Mouse (Mus musculus): Measurements from ENCODE around the gene Ccdc34. TPM values are rescaled to one million over a fixed set of nuclear protein-coding genes. Genes with fewer than 3 reads are reported as not detected.

Gene Ccdc34
- total RNA-seq, 2 experiments from 2014 or later, result 11.9 to 13.3 TPM

- Histone ChIP-seq H3K27ac (no peak overlapping the region), H3K4me3 (no peak overlapping the region)
- DNase-seq (ENCODE audit: extremely low spot score in 1 of 2, low spot score in 2 of 2), result no peak
- intact Hi-C loops (cut with DNase I), result no loop called here
- TF ChIP-seq CTCF (IDR thresholded peaks at IDR 0.05), result no peak
Observed at GRCm38 (mm10) chr2:110005596-110006239, 11.9 kb upstream of the Ccdc34 start.

DNA sequence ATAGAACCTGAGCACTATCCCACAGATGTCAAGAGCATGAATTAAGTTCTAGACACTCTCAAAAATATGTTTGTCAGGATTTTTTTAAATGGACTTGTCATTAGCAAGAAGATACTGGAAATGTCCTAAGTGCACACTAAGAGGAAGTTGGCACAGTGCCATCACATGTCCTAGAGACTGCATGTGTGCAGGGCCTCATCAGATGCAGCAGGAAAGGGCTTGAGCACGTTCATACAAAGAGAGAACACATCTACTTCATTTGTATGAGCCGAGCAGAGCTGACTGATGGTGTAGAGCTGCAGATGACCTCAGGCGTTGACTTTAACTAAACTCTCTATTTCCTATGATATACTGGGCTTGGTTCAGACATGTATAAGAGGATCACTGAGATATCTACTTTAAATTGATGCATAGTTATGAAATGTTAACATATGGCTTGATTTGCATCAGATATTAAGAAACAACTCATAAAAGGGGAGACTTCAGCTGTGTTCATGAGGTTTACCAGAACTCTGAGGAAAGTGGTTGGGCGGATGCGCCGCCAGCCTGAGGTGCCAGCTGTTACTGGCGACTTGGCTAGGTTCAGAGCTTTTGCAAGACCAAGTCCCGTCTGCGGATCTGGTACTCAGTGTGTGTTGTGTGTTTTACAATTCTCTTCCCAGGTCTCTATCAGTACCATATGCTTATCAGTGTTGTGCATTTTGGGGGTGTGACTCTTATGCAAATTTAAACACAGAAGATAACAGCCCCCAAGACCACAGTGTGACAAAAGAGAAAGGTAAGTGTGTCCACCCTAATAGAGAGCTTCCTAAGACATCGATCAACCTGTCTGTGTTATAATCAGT is 10.0 kb upstream of the Ccdc34 start:
- no peak for DNase-seq (ENCODE audit: extremely low spot score in 1 of 2, low spot score in 2 of 2)
- intact Hi-C loops (cut with DNase I), result no loop called here
- no peak overlapping the region for H3K27ac ChIP-seq
- no peak overlapping the region for H3K4me3 ChIP-seq
- no peak for TF ChIP-seq CTCF (IDR thresholded peaks at IDR 0.05)

GRCm38 (mm10) chr2:110009449-110009848 is 8.2 kb upstream of the Ccdc34 start:
- Histone ChIP-seq H3K27ac (no peak overlapping the region), H3K4me3 (no peak overlapping the region)
- intact Hi-C loops (cut with DNase I), result no loop called here
- no peak for DNase-seq (ENCODE audit: extremely low spot score in 1 of 2, low spot score in 2 of 2)
- no peak for TF ChIP-seq CTCF (IDR thresholded peaks at IDR 0.05)

GRCm38 (mm10) chr2:110012184-110012725 is 5.4 kb upstream of the Ccdc34 start:
- no peak overlapping the region for H3K4me3 ChIP-seq
- no peak for DNase-seq (ENCODE audit: extremely low spot score in 1 of 2, low spot score in 2 of 2)
- no peak overlapping the region for H3K27ac ChIP-seq
- intact Hi-C loops (cut with DNase I), result no loop called here
- no peak for TF ChIP-seq CTCF (IDR thresholded peaks at IDR 0.05)

DNA sequence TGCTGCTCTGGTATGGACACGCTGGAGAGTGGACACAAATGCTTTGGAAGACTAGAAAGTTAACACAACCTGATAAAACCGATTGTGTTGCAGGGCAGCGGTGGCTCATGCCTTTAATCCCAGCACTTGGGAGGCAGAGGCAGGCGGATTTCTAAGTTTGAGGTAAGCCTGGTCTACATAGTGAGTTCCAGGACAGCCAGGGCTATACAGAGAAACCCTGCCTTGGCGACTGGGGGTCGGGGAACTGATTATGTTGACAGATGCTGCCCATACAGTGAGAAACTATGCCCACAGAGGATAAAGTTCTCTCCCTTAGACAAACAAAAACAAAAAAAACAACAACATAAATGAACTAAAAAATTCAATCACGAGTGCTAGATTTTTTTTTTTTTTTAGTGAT is 530 bp upstream of the Ccdc34 start:
- TF ChIP-seq CTCF (IDR thresholded peaks at IDR 0.05), result no peak
- no peak for DNase-seq (ENCODE audit: extremely low spot score in 1 of 2, low spot score in 2 of 2)
- intact Hi-C loops (cut with DNase I), result loop anchor here (1.0 to 5.0 kb wide), 2 partner anchors 100 to 190 kb away; partner anchors contain the start of gene Lgr4
- peak overlapping the region; percentile 63; the same call in 1 of the 2 replicates for H3K27ac ChIP-seq
- peak overlapping the region; percentile 79 for H3K4me3 ChIP-seq

GRCm38 (mm10) chr2:110019656-110020055 is 2.0 kb downstream of the Ccdc34 start:
- no peak for TF ChIP-seq CTCF (IDR thresholded peaks at IDR 0.05)
- no peak for DNase-seq (ENCODE audit: extremely low spot score in 1 of 2, low spot score in 2 of 2)
- intact Hi-C loops (cut with DNase I), result loop anchor here (5.0 kb wide), 1 partner anchor 188 kb away; no protein-coding TSS in a partner anchor
- no peak overlapping the region for H3K27ac ChIP-seq
- H3K4me3 ChIP-seq, result no peak overlapping the region

- no peak overlapping the region for H3K27ac ChIP-seq
- intact Hi-C loops (cut with DNase I), result no loop called here
- no peak for DNase-seq (ENCODE audit: extremely low spot score in 1 of 2, low spot score in 2 of 2)
Observed at GRCm38 (mm10) chr2:110020430-110020829, 2.8 kb downstream of the Ccdc34 start.

DNA sequence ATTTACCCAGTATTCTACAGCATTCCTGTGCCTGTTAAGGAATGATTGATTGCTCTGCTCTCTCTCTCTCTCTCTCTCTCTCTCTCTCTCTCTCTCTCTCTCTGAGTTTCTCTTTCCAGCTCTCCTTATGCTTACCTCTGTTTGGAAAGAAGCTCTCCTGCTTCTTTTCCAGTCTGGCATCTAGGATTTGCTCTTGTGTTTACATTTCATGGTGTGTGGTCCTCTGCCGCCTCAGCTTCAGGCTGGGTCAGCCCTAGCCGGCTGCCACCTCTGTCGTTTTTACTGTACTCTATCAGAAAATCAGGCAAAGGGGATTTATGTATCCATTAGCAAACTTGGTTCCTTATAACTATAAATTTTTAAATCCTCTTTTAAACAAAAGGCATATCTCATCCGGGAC is 18.6 kb downstream of the Ccdc34 start:
- no peak for TF ChIP-seq CTCF (IDR thresholded peaks at IDR 0.05)
- no peak for DNase-seq (ENCODE audit: extremely low spot score in 1 of 2, low spot score in 2 of 2)
- Histone ChIP-seq H3K4me3 (no peak overlapping the region), H3K27ac (no peak overlapping the region)
- intact Hi-C loops (cut with DNase I), result no loop called here

More at GRCm38 (mm10) chr2:110020430-110020829, 2.8 kb downstream of the Ccdc34 start:
- H3K4me3 ChIP-seq, result no peak overlapping the region
- TF ChIP-seq CTCF (IDR thresholded peaks at IDR 0.05), result no peak

GRCm38 (mm10) chr2:110036665-110037064 is 19.0 kb downstream of the Ccdc34 start:
- no peak for DNase-seq (ENCODE audit: extremely low spot score in 1 of 2, low spot score in 2 of 2)
- no peak for TF ChIP-seq CTCF (IDR thresholded peaks at IDR 0.05)
- intact Hi-C loops (cut with DNase I), result no loop called here
- Histone ChIP-seq H3K27ac (no peak overlapping the region), H3K4me3 (no peak overlapping the region)

- Histone ChIP-seq H3K27ac (no peak overlapping the region), H3K4me3 (no peak overlapping the region)
- TF ChIP-seq CTCF (IDR thresholded peaks at IDR 0.05), result no peak
- intact Hi-C loops (cut with DNase I), result no loop called here
- DNase-seq (ENCODE audit: extremely low spot score in 1 of 2, low spot score in 2 of 2), result no peak
Observed at GRCm38 (mm10) chr2:110037221-110037620, 19.6 kb downstream of the Ccdc34 start.

DNA sequence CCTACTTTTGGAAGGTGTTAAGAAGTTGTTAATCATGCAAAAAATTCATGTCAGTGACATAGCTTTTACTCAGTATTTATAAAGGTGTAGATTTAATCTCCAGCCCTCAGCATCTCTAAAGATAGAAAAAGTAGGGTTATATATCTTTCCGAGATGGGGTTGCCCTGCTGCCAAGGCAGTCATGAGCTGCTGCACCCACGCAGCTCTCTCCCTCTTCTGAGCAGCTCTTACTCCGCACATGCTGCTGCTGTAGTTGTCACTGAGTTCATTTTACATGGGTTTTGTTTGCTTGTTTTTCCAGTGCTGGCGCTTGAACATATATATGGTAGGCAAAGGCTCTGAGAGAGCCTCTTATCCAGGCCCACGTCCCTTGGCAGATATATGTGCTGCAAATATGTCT is 20.7 kb downstream of the Ccdc34 start:
- DNase-seq (ENCODE audit: extremely low spot score in 1 of 2, low spot score in 2 of 2), result peak; percentile 21 to 35
- intact Hi-C loops (cut with DNase I), result no loop called here
- 0 out of 2 replicates have a peak overlapping the region, but pooled peaks have one; percentile 2 for H3K27ac ChIP-seq
- no peak for TF ChIP-seq CTCF (IDR thresholded peaks at IDR 0.05)
- no peak overlapping the region for H3K4me3 ChIP-seq
